Mouse (Mus musculus): ENCODE results near the gene Cers2. TPM values are rescaled to one million over a fixed set of nuclear protein-coding genes. Genes with fewer than 3 reads are reported as not detected.
"Not testable (repeated sequence)": the region's sequence is repeated elsewhere in the genome, so short reads cannot be mapped to it uniquely, and the experiment has no call there.

The Cers2 gene
- polyA plus RNA-seq, 1 experiment from 2014 or later = 110 TPM

GRCm38 (mm10) chr3:95360276-95360675 is 45.7 kb downstream of the Cers2 start:
- WGBS = 83% methylated on average over 3 of the region's 3 CpGs
- not testable (repeated sequence) for H3K27me3 ChIP-seq (replicated peaks)

DNA sequence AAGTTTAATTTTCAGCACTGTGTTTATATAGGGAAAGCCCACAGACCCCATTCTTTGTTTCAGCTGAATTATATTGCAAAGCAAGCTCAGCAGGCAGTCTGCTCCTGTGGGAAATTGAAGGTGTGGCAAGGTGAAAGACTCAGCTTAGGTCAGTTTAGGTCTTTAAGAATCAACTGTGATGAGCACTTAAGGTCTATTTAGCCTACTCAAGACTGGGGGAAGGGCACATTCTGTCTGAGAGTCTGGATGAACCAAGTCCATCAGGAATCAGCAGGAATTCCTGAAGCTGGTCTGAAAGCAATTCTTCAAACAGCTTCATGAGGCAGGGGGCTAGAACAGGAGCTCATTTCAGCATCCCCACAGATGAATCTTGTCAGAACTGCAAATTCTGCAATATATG is 55.5 kb downstream of the Cers2 start:
- no peak overlapping the region for H3K27ac ChIP-seq
- H3K27me3 ChIP-seq (replicated peaks) = no peaks in the 10 kb centered on the region
- H3K36me3 ChIP-seq = no peaks in the 10 kb centered on the region
- H3K4me3 ChIP-seq = no peak overlapping the region
- H3K9ac ChIP-seq = no peak overlapping the region
- no peak overlapping the region for H3K4me2 ChIP-seq (replicated peaks)
- ATAC-seq (ENCODE audit: low FRiP score, low read depth) = no peak
- no peaks in the 10 kb centered on the region for H3K9me3 ChIP-seq
- no peaks in the 10 kb centered on the region for H3K4me1 ChIP-seq

More at GRCm38 (mm10) chr3:95360276-95360675, 45.7 kb downstream of the Cers2 start:
- H3K9me3 ChIP-seq; H3K36me3 ChIP-seq; H3K4me3 ChIP-seq; H3K4me2 ChIP-seq (replicated peaks); H3K9ac ChIP-seq; ATAC-seq (ENCODE audit: low FRiP score, low read depth); H3K27ac ChIP-seq; H3K4me1 ChIP-seq: not testable (repeated sequence)

Other genes starting within 250 kb of the Cers2 start
- gene Pip5k1a, start 207.9 kb upstream of the Cers2 start, polyA plus RNA-seq (2016; fragmentation: Nextera tagmentation; extraction: Ambion mirVana) = 20.4 and 22.8 TPM in 2 replicates
- 227 and 232 TPM in 2 replicates for gene Vps72, start 203.8 kb upstream of the Cers2 start, polyA plus RNA-seq (2016; fragmentation: Nextera tagmentation; extraction: Ambion mirVana)
- gene Tmod4, start 190.3 kb upstream of the Cers2 start, polyA plus RNA-seq (2016; fragmentation: Nextera tagmentation; extraction: Ambion mirVana) = 1.3 and 1.6 TPM in 2 replicates
- 86.5 and 91.3 TPM in 2 replicates for gene Scnm1, start 180.8 kb upstream of the Cers2 start, polyA plus RNA-seq (2016; fragmentation: Nextera tagmentation; extraction: Ambion mirVana)
- 24.5 and 24.8 TPM in 2 replicates for gene Lysmd1, start 180.7 kb upstream of the Cers2 start, polyA plus RNA-seq (2016; fragmentation: Nextera tagmentation; extraction: Ambion mirVana)
- 2.7 and 3.3 TPM in 2 replicates for gene Tnfaip8l2, start 172.4 kb upstream of the Cers2 start, polyA plus RNA-seq (2016; fragmentation: Nextera tagmentation; extraction: Ambion mirVana)
- gene Sema6c, start 154.3 kb upstream of the Cers2 start, polyA plus RNA-seq (2016; fragmentation: Nextera tagmentation; extraction: Ambion mirVana) = 58.3 and 65.2 TPM in 2 replicates
- gene Gabpb2, start 96.9 kb upstream of the Cers2 start, polyA plus RNA-seq (2016; fragmentation: Nextera tagmentation; extraction: Ambion mirVana) = 6.7 and 7.8 TPM in 2 replicates
- 85.3 and 85.9 TPM in 2 replicates for gene Cdc42se1, start 86.1 kb upstream of the Cers2 start, polyA plus RNA-seq (2016; fragmentation: Nextera tagmentation; extraction: Ambion mirVana)
- gene Mllt11, start 82.6 kb upstream of the Cers2 start, polyA plus RNA-seq (2016; fragmentation: Nextera tagmentation; extraction: Ambion mirVana) = 149 and 166 TPM in 2 replicates
- 0.28 TPM in 1 of 2 replicates, not detected in the other for gene Gm128, start 73.2 kb upstream of the Cers2 start, polyA plus RNA-seq (2016; fragmentation: Nextera tagmentation; extraction: Ambion mirVana)
- gene Bnipl, start 63.6 kb upstream of the Cers2 start, polyA plus RNA-seq (2016; fragmentation: Nextera tagmentation; extraction: Ambion mirVana) = 0.28 TPM in 2 replicates
- gene Mindy1, start 33.4 kb upstream of the Cers2 start, polyA plus RNA-seq (2016; fragmentation: Nextera tagmentation; extraction: Ambion mirVana) = 51.3 and 51.5 TPM in 2 replicates
- gene Prune1, start 32.7 kb upstream of the Cers2 start, polyA plus RNA-seq (2016; fragmentation: Nextera tagmentation; extraction: Ambion mirVana) = 34.9 and 36.1 TPM in 2 replicates
- gene Anxa9, start 7.6 kb upstream of the Cers2 start, polyA plus RNA-seq (2016; fragmentation: Nextera tagmentation; extraction: Ambion mirVana) = 0.94 and 1.2 TPM in 2 replicates
- 48.9 and 57.2 TPM in 2 replicates for gene Setdb1, start 42.4 kb downstream of the Cers2 start, polyA plus RNA-seq (2016; fragmentation: Nextera tagmentation; extraction: Ambion mirVana)
- gene 4930558C23Rik, start 88.0 kb downstream of the Cers2 start, polyA plus RNA-seq (2016; fragmentation: Nextera tagmentation; extraction: Ambion mirVana) = not detected in 2 replicates
- gene Arnt, start 119.6 kb downstream of the Cers2 start, polyA plus RNA-seq (2016; fragmentation: Nextera tagmentation; extraction: Ambion mirVana) = 28.9 and 33.2 TPM in 2 replicates
- 9.2 and 12.3 TPM in 2 replicates for gene Ctsk, start 184.5 kb downstream of the Cers2 start, polyA plus RNA-seq (2016; fragmentation: Nextera tagmentation; extraction: Ambion mirVana)
- gene Ctss, start 212.0 kb downstream of the Cers2 start, polyA plus RNA-seq (2016; fragmentation: Nextera tagmentation; extraction: Ambion mirVana) = 13.3 and 13.7 TPM in 2 replicates
- gene Hormad1, start 244.9 kb downstream of the Cers2 start, polyA plus RNA-seq (2016; fragmentation: Nextera tagmentation; extraction: Ambion mirVana) = not detected in 2 replicates

Data from neural tube, embryonic 12.5 days (tissue).